Mouse (Mus musculus): ENCODE data around the gene Sh2b1.

- TF ChIP-seq CTCF (IDR thresholded peaks at IDR 0.05; ENCODE audit: low read depth): 0 out of 2 replicates have a peak, but pooled peaks have one; percentile 0
- TF ChIP-seq EP300 (IDR thresholded peaks at IDR 0.05; ENCODE audit: low read depth): peak; percentile 21; the same call in 1 of the 2 replicates
Measured at GRCm38 (mm10) chr7:126502023-126502741, 27.0 kb upstream of the Sh2b1 start.

Measured in liver, embryonic 14.5 days (tissue).